Mouse (Mus musculus) liver, postnatal 0 days (tissue): ENCODE measurements around the gene Myo5a.

Experiments
- CTCF ChIP-seq: sonication (generic); IDR thresholded peaks from 2 replicates; pipeline ENCODE4 v1.5.1; 2016; ENCODE audit warnings: antibody characterized with exemption, low read depth
- EP300 ChIP-seq: IDR thresholded peaks from 2 replicates; pipeline ENCODE4 v1.6.1; 2016; ENCODE audit warnings: antibody characterized with exemption, low read depth, mild to moderate bottlenecking

DNA sequence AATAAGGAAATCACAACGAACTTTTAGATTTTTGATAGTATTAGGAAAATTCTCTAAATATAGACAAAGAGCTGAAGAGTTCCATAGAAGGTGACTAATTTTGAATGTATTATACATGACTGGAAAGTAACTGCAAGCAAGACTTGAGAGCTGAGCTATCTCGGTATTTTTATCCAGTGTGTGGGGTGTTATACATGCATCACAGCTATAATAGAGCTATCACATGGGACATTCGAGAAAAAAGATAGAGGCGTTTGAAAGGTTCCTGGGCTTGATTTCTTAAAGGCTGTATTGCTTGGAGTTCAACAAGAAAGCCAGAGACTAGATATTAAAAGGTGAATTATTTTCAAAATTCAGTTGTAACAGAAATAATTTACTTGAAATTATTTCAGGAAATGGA lies 19.0 kb upstream of the Myo5a start:
- TF ChIP-seq CTCF (no peak), EP300 (no peak)
